Mouse (Mus musculus): ENCODE data around the gene Cog5. TPM values are rescaled to one million over a fixed set of nuclear protein-coding genes. Genes with fewer than 3 reads are reported as not detected.

Gene Cog5
- total and polyA plus RNA-seq, 3 experiments: 34.8 to 42.7 (median 39.3) TPM

DNA sequence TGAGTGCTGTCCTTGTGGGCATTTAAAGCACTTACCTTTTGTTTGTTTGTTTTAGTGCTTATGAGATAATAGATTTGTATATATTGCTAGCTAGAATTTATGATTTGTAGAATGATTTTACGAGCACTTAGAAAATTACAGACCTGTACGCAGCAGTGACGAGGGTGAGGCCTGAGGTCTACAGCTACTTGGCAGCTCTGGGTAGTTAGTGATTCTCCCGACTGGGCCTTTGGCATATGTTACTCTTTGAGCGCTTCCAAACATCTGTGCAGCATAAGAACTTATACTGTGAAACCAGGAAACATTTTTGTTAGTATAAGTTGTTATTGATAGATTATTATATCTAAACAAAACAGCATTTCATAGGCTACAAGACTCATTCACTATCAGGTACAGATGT, 46.7 kb downstream of the Cog5 start:
- H3K9me3 ChIP-seq (replicated peaks; ENCODE audit: low read length): no peaks in the 10 kb centered on the region
- TF ChIP-seq MAX (IDR thresholded peaks at IDR 0.05; ENCODE audit: low read length): no peak
- TF ChIP-seq SMC3 (IDR thresholded peaks at IDR 0.05; ENCODE audit: low read depth, low read length): no peak
- no peak for TF ChIP-seq TCF12 (IDR thresholded peaks at IDR 0.05; ENCODE audit: low read depth, low read length)
- no peak for TF ChIP-seq SIN3A (IDR thresholded peaks at IDR 0.05; ENCODE audit: low read length)
- no peak for TF ChIP-seq CTCF (conservative IDR thresholded peaks at IDR 0.05 in 1 of 2, IDR thresholded peaks at IDR 0.05 in 1 of 2; ENCODE audit: low read depth in 2 of 2, low read length in 2 of 2)
- TF ChIP-seq E2F4 (IDR thresholded peaks at IDR 0.05; ENCODE audit: insufficient replicate concordance, low read depth, low read length): no peak
- no peak for TF ChIP-seq ZNF384 (IDR thresholded peaks at IDR 0.05; ENCODE audit: low read depth, low read length)
- H3K4me1 ChIP-seq (ENCODE audit: control insufficient read depth in 1 of 2, insufficient read depth in 2 of 2): peaks cover 2 to 7% of the 10 kb centered on the region in 2 experiments; a peak in 2 of 4 replicates
- H3K27me3 ChIP-seq (replicated peaks): no peaks in the 10 kb centered on the region
- H3K4me2 ChIP-seq (ENCODE audit: insufficient read depth, low read depth, poor library complexity, severe bottlenecking): no peak overlapping the region
- DNase-seq (ENCODE audit: extremely low read depth): no peak
- H3K9ac ChIP-seq (ENCODE audit: insufficient read depth, low read depth): no peak overlapping the region
- dilution Hi-C loops (cut with MboI; ENCODE audit: extremely low pct_ligation_motif_present, extremely low pct_unique_long_range_greater_than_20kb, low sequenced_read_pairs) (no loop called here), in situ Hi-C loops (cut with MboI; ENCODE audit: low pct_ligation_motif_present, low pct_unique_long_range_greater_than_20kb, low sequenced_read_pairs) (no loop called here)
- peaks cover 2 to 8% of the 10 kb centered on the region in 2 experiments for H3K36me3 ChIP-seq (replicated peaks in 1 of 2; ENCODE audit: control insufficient read depth in 1 of 2, insufficient read depth in 1 of 2, low read length in 1 of 2)
- no peaks in the 10 kb centered on the region for H3K79me2 ChIP-seq (replicated peaks; ENCODE audit: control insufficient read depth, extremely low read depth, insufficient read depth, poor library complexity, severe bottlenecking)
- no peak overlapping the region for H3K27ac ChIP-seq (ENCODE audit: insufficient read depth, low read depth)
- H3K4me3 ChIP-seq (replicated peaks in 1 of 3; ENCODE audit: low read depth in 2 of 3, low read length in 2 of 3, poor library complexity in 1 of 3): no peak overlapping the region

DNA sequence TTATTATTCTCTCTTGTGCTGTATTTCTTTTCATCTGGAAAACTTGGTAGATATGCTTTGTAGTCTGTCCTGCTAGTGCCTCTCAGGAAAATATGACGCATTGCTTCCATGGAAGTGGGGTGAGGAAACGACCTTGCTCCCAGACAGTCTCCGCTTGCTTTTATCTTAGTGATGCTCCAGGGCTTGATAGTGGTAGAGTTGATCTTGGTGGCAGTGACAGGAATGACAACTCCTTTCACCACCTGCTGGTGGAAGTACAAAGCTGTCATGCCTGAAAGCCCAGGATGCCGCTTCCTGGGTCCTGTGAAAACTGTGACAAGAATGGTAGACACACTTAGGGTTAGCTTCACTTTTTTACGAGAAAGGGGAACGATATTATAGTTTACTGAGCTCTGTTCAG, 49.2 kb downstream of the Cog5 start:
- Histone ChIP-seq H3K36me3 (replicated peaks in 1 of 2; ENCODE audit: control insufficient read depth in 1 of 2, insufficient read depth in 1 of 2, low read length in 1 of 2) (peaks cover 0 to under 1% of the 10 kb centered on the region in 2 experiments), H3K9ac (ENCODE audit: insufficient read depth, low read depth) (no peak overlapping the region), H3K4me3 (replicated peaks in 1 of 3; ENCODE audit: low read depth in 2 of 3, low read length in 2 of 3, poor library complexity in 1 of 3) (no peak overlapping the region), H3K9me3 (replicated peaks; ENCODE audit: low read length) (no peaks in the 10 kb centered on the region), H3K79me2 (replicated peaks; ENCODE audit: control insufficient read depth, extremely low read depth, insufficient read depth, poor library complexity, severe bottlenecking) (no peaks in the 10 kb centered on the region), H3K27ac (ENCODE audit: insufficient read depth, low read depth) (no peak overlapping the region), H3K4me2 (ENCODE audit: insufficient read depth, low read depth, poor library complexity, severe bottlenecking) (no peak overlapping the region), H3K4me1 (ENCODE audit: control insufficient read depth in 1 of 2, insufficient read depth in 2 of 2) (peaks cover 2 to 7% of the 10 kb centered on the region in 2 experiments; a peak in 2 of 4 replicates), H3K27me3 (replicated peaks) (no peaks in the 10 kb centered on the region)
- dilution Hi-C loops (cut with MboI; ENCODE audit: extremely low pct_ligation_motif_present, extremely low pct_unique_long_range_greater_than_20kb, low sequenced_read_pairs): no loop called here
- no peak for TF ChIP-seq MXI1 (IDR thresholded peaks at IDR 0.05; ENCODE audit: low read depth, low read length)
- no peak for TF ChIP-seq CTCF (conservative IDR thresholded peaks at IDR 0.05 in 1 of 2, IDR thresholded peaks at IDR 0.05 in 1 of 2; ENCODE audit: low read depth in 2 of 2, low read length in 2 of 2)
- TF ChIP-seq SMC3 (IDR thresholded peaks at IDR 0.05; ENCODE audit: low read depth, low read length): peak; percentile 18; the same call in 1 of the 2 replicates
- TF ChIP-seq UBTF (IDR thresholded peaks at IDR 0.05; ENCODE audit: low read depth, low read length): no peak
- in situ Hi-C loops (cut with MboI; ENCODE audit: low pct_ligation_motif_present, low pct_unique_long_range_greater_than_20kb, low sequenced_read_pairs): no loop called here
- no peak for DNase-seq (ENCODE audit: extremely low read depth)

DNA sequence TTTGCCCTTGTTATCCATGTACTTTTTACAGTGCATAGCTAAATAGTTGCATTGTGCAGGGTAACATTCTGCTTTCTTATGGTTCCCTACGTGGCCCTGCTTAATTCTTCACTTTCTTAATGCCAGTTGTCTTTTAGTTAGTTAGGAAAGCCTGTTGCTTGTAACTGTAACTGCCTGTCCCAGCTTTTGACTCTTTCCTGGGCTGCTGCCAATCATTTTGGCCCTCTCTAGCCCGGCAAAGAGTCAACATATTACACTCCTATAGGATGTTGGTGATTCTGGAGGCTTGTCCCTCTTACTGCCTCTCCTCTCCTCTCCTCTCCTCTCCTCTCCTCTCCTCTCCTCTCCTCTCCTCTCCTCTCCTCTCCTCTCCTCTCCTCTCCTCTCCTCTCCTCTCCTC, 51.5 kb downstream of the Cog5 start:
- dilution Hi-C loops (cut with MboI; ENCODE audit: extremely low pct_ligation_motif_present, extremely low pct_unique_long_range_greater_than_20kb, low sequenced_read_pairs) (no loop called here), in situ Hi-C loops (cut with MboI; ENCODE audit: low pct_ligation_motif_present, low pct_unique_long_range_greater_than_20kb, low sequenced_read_pairs) (no loop called here)
- no peaks in the 10 kb centered on the region for H3K9me3 ChIP-seq (replicated peaks; ENCODE audit: low read length)
- no peak overlapping the region for H3K9ac ChIP-seq (ENCODE audit: insufficient read depth, low read depth)
- TF ChIP-seq ELF1 (IDR thresholded peaks at IDR 0.05; ENCODE audit: low read depth, low read length) (no peak), JUN (IDR thresholded peaks at IDR 0.05; ENCODE audit: insufficient read depth, low read depth, low read length) (no peak), USF1 (IDR thresholded peaks at IDR 0.05; ENCODE audit: low read depth, low read length) (no peak), MAFK (IDR thresholded peaks at IDR 0.05; ENCODE audit: insufficient replicate concordance, low read length) (no peak), ZC3H11A (IDR thresholded peaks at IDR 0.05; ENCODE audit: low read depth, low read length) (no peak), ZMIZ1 (IDR thresholded peaks at IDR 0.05; ENCODE audit: low read depth, low read length) (no peak), HCFC1 (IDR thresholded peaks at IDR 0.05; ENCODE audit: low read depth, low read length) (no peak), SMC3 (IDR thresholded peaks at IDR 0.05; ENCODE audit: low read depth, low read length) (no peak)
- no peak overlapping the region for H3K4me2 ChIP-seq (ENCODE audit: insufficient read depth, low read depth, poor library complexity, severe bottlenecking)
- no peak for DNase-seq (ENCODE audit: extremely low read depth)
- no peaks in the 10 kb centered on the region for H3K27me3 ChIP-seq (replicated peaks)
- peaks cover 4 to 8% of the 10 kb centered on the region in 2 experiments for H3K36me3 ChIP-seq (replicated peaks in 1 of 2; ENCODE audit: control insufficient read depth in 1 of 2, insufficient read depth in 1 of 2, low read length in 1 of 2)
- H3K27ac ChIP-seq (ENCODE audit: insufficient read depth, low read depth): no peak overlapping the region
- H3K79me2 ChIP-seq (replicated peaks; ENCODE audit: control insufficient read depth, extremely low read depth, insufficient read depth, poor library complexity, severe bottlenecking): no peaks in the 10 kb centered on the region
- H3K4me1 ChIP-seq (ENCODE audit: control insufficient read depth in 1 of 2, insufficient read depth in 2 of 2): peaks cover 2 to 7% of the 10 kb centered on the region in 2 experiments; a peak in 2 of 4 replicates
- no peak overlapping the region for H3K4me3 ChIP-seq (replicated peaks in 1 of 3; ENCODE audit: low read depth in 2 of 3, low read length in 2 of 3, poor library complexity in 1 of 3)

Data from CH12.LX (cell line).